Mouse (Mus musculus) megakaryocyte, embryonic 14.5 days (primary cell): Measurements from ENCODE around the gene Chil1.

Experiments
- FLI1 ChIP-seq: IDR thresholded peaks from 2 replicates; pipeline ENCODE4 v1.6.1; 2012; ENCODE audit warnings: low read length, inconsistent platforms, mixed read lengths
- GATA1 ChIP-seq: IDR thresholded peaks from 3 replicates; pipeline ENCODE4 v1.6.1; 2012; ENCODE audit warnings: mixed read lengths, low read length, inconsistent platforms, borderline replicate concordance

- TF ChIP-seq GATA1 = no peak
- no peak for TF ChIP-seq FLI1
Measured at GRCm38 (mm10) chr1:134160404-134160803, 21.6 kb upstream of the Chil1 start.
